Mouse (Mus musculus) midbrain, postnatal 0 days (tissue): ENCODE data around the gene Olfr1. TPM values are rescaled to one million over a fixed set of nuclear protein-coding genes. Genes with fewer than 3 reads are reported as not detected.

Experiments used
- ATAC-seq: fragments of 200-750 bp; cut with Nextera tagmentation; 2 replicates; pipeline ENCODE4 v1.8.0; 2017; ENCODE audit warnings: moderate number of reproducible peaks, mild to moderate bottlenecking, moderate TSS enrichment, moderate library complexity; ENCODE audit not compliant: low FRiP score
- DNase-seq: peaks from one replicate; pipeline ENCODE4 v3.0.0-alpha.2; 2015; ENCODE audit warnings: low spot score
- H3K27ac ChIP-seq: fragments of 300-500 bp; sonication (generic); 2 replicates; pipeline ENCODE4 v1.5.1; 2014; ENCODE audit warnings: low read depth, mild to moderate bottlenecking, low read length, mixed read lengths
- H3K27me3 ChIP-seq: fragments of 300-500 bp; sonication (generic); 2 replicates; pipeline ENCODE4 v1.6.1; 2014; ENCODE audit warnings: low read length, control low read depth, mixed read lengths; ENCODE audit not compliant: insufficient read depth
- H3K36me3 ChIP-seq: fragments of 300-500 bp; sonication (generic); 2 replicates; pipeline ENCODE4 v1.6.1; 2014; ENCODE audit warnings: low read length, control low read depth, mixed read lengths; ENCODE audit not compliant: insufficient read depth
- H3K4me1 ChIP-seq: fragments of 300-500 bp; sonication (generic); 2 replicates; pipeline ENCODE4 v1.6.1; 2014; ENCODE audit warnings: mild to moderate bottlenecking, control low read depth, antibody characterized with exemption, low read length, mixed read lengths; ENCODE audit not compliant: insufficient read depth
- H3K4me2 ChIP-seq: fragments of 300-500 bp; sonication (generic); 2 replicates; pipeline ENCODE4 v1.6.1; 2014; ENCODE audit warnings: low read depth, mild to moderate bottlenecking, low read length, mixed read lengths; ENCODE audit not compliant: poor library complexity, severe bottlenecking
- H3K4me3 ChIP-seq: fragments of 300-500 bp; sonication (generic); 2 replicates; pipeline ENCODE4 v1.5.1; 2014; ENCODE audit warnings: low read depth, mild to moderate bottlenecking, low read length, moderate library complexity
- H3K9ac ChIP-seq: fragments of 300-500 bp; sonication (generic); replicated peaks from 2 replicates; pipeline ENCODE4 v1.6.1; 2014; ENCODE audit warnings: mild to moderate bottlenecking, low read length, moderate library complexity, mixed read lengths; ENCODE audit not compliant: poor library complexity, severe bottlenecking
- H3K9me3 ChIP-seq: fragments of 300-500 bp; sonication (generic); 2 replicates; pipeline ENCODE4 v1.6.1; 2016; ENCODE audit warnings: low read length, control low read depth
- CTCF ChIP-seq: IDR thresholded peaks from 2 replicates; pipeline ENCODE4 v1.5.1; 2016; ENCODE audit warnings: antibody characterized with exemption, mild to moderate bottlenecking
- WGBS: fragments of 180-500 bp; shearing (Covaris S2); extraction: QIAGEN DNeasy Blood & Tissue Kit; methylation state at CpG from one replicate; pipeline ENCODE4 v1.1.7; 2014; 5-methylcytosine and 5-hydroxymethylcytosine counted together
- polyA plus RNA-seq: library from polyadenylated mRNA; unstranded; fragments of >200 nt; fragmentation: Nextera tagmentation; extraction: Ambion mirVana; gene quantifications from 2 replicates; pipeline ENCODE4 v1.2.1, GENCODE M21; 2015
- total RNA-seq: library from RNA; depleted of rRNA; stranded (reverse); fragments of >200 nt; gene quantifications from 2 replicates; pipeline ENCODE4 v1.2.3, GENCODE M21; 2014; rRNA removed

Gene Olfr1
- total RNA-seq (not detected in 2 replicates), polyA plus RNA-seq (not detected in 2 replicates)

- ATAC-seq (no peak), DNase-seq (no peak)
- Histone ChIP-seq H3K9me3 (0 out of 2 replicates have a peak, but pooled peaks cover 2% of the 10 kb centered on the region), H3K4me1 (no peaks in the 10 kb centered on the region), H3K4me3 (no peak within 1 kb of the TSS), H3K27ac (no peak within 1 kb of the TSS), H3K36me3 (no peaks in the 10 kb centered on the region), H3K9ac (no peak within 1 kb of the TSS), H3K4me2 (no peak within 1 kb of the TSS), H3K27me3 (no peaks in the 10 kb centered on the region)
- no peak for TF ChIP-seq CTCF
Observed at GRCm38 (mm10) chr11:73399514-73399913, at the start of gene Olfr1. Olfr1 (minus strand) TSS chr11:73399614.

GRCm38 (mm10) chr11:73428377-73428776, 29.0 kb upstream of the Olfr1 start, which contains the start of gene Olfr378:
Olfr378 (minus strand) TSS chr11:73428477.
- H3K4me1 ChIP-seq: no peaks in the 10 kb centered on the region
- WGBS: 98% methylated on average over 1 of the region's 1 CpGs
- DNase-seq: no peak

GRCm38 (mm10) chr11:73395374-73395773, 4.0 kb downstream of the Olfr1 start:
- TF ChIP-seq CTCF: no peak
- 76% methylated on average over 4 of the region's 4 CpGs for WGBS
- H3K36me3 ChIP-seq: no peaks in the 10 kb centered on the region

More at GRCm38 (mm10) chr11:73428377-73428776, 29.0 kb upstream of the Olfr1 start, which contains the start of gene Olfr378:
- Histone ChIP-seq H3K36me3 (no peaks in the 10 kb centered on the region), H3K27me3 (no peaks in the 10 kb centered on the region), H3K9me3 (peaks cover 11% of the 10 kb centered on the region), H3K27ac (no peak within 1 kb of the TSS), H3K4me2 (no peak within 1 kb of the TSS), H3K4me3 (no peak within 1 kb of the TSS), H3K9ac (no peak within 1 kb of the TSS)
- ATAC-seq: no peak
- no peak for TF ChIP-seq CTCF

GRCm38 (mm10) chr11:73370946-73371345, 28.5 kb downstream of the Olfr1 start, which contains the start of gene Olfr376:
Olfr376 (plus strand) TSS chr11:73371246.
- no peak for TF ChIP-seq CTCF
- DNase-seq (no peak), ATAC-seq (no peak)
- no peak within 1 kb of the TSS for H3K27ac ChIP-seq
- no peaks in the 10 kb centered on the region for H3K36me3 ChIP-seq
- H3K9me3 ChIP-seq: no peaks in the 10 kb centered on the region
- no peak within 1 kb of the TSS for H3K4me2 ChIP-seq
- H3K27me3 ChIP-seq: no peaks in the 10 kb centered on the region
- no peak within 1 kb of the TSS for H3K9ac ChIP-seq
- 92% methylated on average over 2 of the region's 2 CpGs for WGBS
- no peaks in the 10 kb centered on the region for H3K4me1 ChIP-seq
- H3K4me3 ChIP-seq: no peak within 1 kb of the TSS

More at GRCm38 (mm10) chr11:73395374-73395773, 4.0 kb downstream of the Olfr1 start:
- 0 out of 2 replicates have a peak, but pooled peaks cover under 1% of the 10 kb centered on the region for H3K9me3 ChIP-seq
- no peak overlapping the region for H3K4me2 ChIP-seq
- no peaks in the 10 kb centered on the region for H3K4me1 ChIP-seq
- no peak overlapping the region for H3K9ac ChIP-seq
- H3K27me3 ChIP-seq: no peaks in the 10 kb centered on the region
- no peak overlapping the region for H3K4me3 ChIP-seq
- ATAC-seq (no peak), DNase-seq (no peak)
- no peak overlapping the region for H3K27ac ChIP-seq

GRCm38 (mm10) chr11:73350483-73350882, 48.9 kb downstream of the Olfr1 start, which contains the start of gene Olfr20:
Olfr20 (plus strand) TSS chr11:73350783.
- H3K27me3 ChIP-seq: no peaks in the 10 kb centered on the region
- DNase-seq (no peak), ATAC-seq (no peak)
- H3K27ac ChIP-seq: no peak within 1 kb of the TSS
- TF ChIP-seq CTCF: no peak
- H3K4me2 ChIP-seq: no peak within 1 kb of the TSS
- no peaks in the 10 kb centered on the region for H3K4me1 ChIP-seq
- no peaks in the 10 kb centered on the region for H3K36me3 ChIP-seq
- 45% methylated on average over 3 of the region's 3 CpGs for WGBS
- H3K4me3 ChIP-seq: no peak within 1 kb of the TSS
- H3K9me3 ChIP-seq: no peaks in the 10 kb centered on the region
- H3K9ac ChIP-seq: no peak within 1 kb of the TSS

Other genes with a start within 250 kb of the Olfr1 start
- 1.1 TPM in 1 of 2 replicates, not detected in the other for gene P2rx5, start 239.2 kb downstream of the Olfr1 start, total RNA-seq
- gene P2rx5, start 239.2 kb downstream of the Olfr1 start, polyA plus RNA-seq: 0.28 and 0.50 TPM in 2 replicates
- gene Emc6, start 222.6 kb downstream of the Olfr1 start, total RNA-seq: 141 and 143 TPM in 2 replicates
- 169 and 182 TPM in 2 replicates for gene Emc6, start 222.6 kb downstream of the Olfr1 start, polyA plus RNA-seq
- 43.8 and 55.6 TPM in 2 replicates for gene Tax1bp3, start 222.5 kb downstream of the Olfr1 start, total RNA-seq
- 91.0 and 100 TPM in 2 replicates for gene Tax1bp3, start 222.5 kb downstream of the Olfr1 start, polyA plus RNA-seq
- gene Ctns, start 200.6 kb downstream of the Olfr1 start, total RNA-seq: 21.5 and 22.9 TPM in 2 replicates
- 13.0 and 13.3 TPM in 2 replicates for gene Ctns, start 200.6 kb downstream of the Olfr1 start, polyA plus RNA-seq
- 2.2 and 2.7 TPM in 2 replicates for gene Shpk, start 200.2 kb downstream of the Olfr1 start, total RNA-seq
- 2.2 and 2.3 TPM in 2 replicates for gene Shpk, start 200.2 kb downstream of the Olfr1 start, polyA plus RNA-seq
- 0.33 and 0.42 TPM in 2 replicates for gene Trpv1, start 165.3 kb downstream of the Olfr1 start, total RNA-seq
- gene Trpv1, start 165.3 kb downstream of the Olfr1 start, polyA plus RNA-seq: 0.31 and 0.47 TPM in 2 replicates
- gene Trpv3, start 132.2 kb downstream of the Olfr1 start, total RNA-seq: 0.27 and 0.66 TPM in 2 replicates
- 0.20 and 0.31 TPM in 2 replicates for gene Trpv3, start 132.2 kb downstream of the Olfr1 start, polyA plus RNA-seq
- 3.0 and 3.9 TPM in 2 replicates for gene Aspa, start 70.0 kb downstream of the Olfr1 start, total RNA-seq
- gene Aspa, start 70.0 kb downstream of the Olfr1 start, polyA plus RNA-seq: 4.2 and 5.0 TPM in 2 replicates
- not detected in 2 replicates for gene Gm49340, start 69.9 kb downstream of the Olfr1 start, total RNA-seq
- gene Gm49340, start 69.9 kb downstream of the Olfr1 start, polyA plus RNA-seq: not detected in 2 replicates
- not detected in 2 replicates for gene Spata22, start 69.9 kb downstream of the Olfr1 start, total RNA-seq
- gene Spata22, start 69.9 kb downstream of the Olfr1 start, polyA plus RNA-seq: 0.16 and 0.31 TPM in 2 replicates
- not detected in 2 replicates for gene Olfr20, start 48.8 kb downstream of the Olfr1 start, total RNA-seq
- not detected in 2 replicates for gene Olfr20, start 48.8 kb downstream of the Olfr1 start, polyA plus RNA-seq
- not detected in 2 replicates for gene Olfr376, start 28.4 kb downstream of the Olfr1 start, total RNA-seq
- gene Olfr376, start 28.4 kb downstream of the Olfr1 start, polyA plus RNA-seq: not detected in 2 replicates
- not detected in 2 replicates for gene Olfr378, start 28.9 kb upstream of the Olfr1 start, total RNA-seq
- gene Olfr378, start 28.9 kb upstream of the Olfr1 start, polyA plus RNA-seq: not detected in 2 replicates
- gene Olfr380, start 57.9 kb upstream of the Olfr1 start, total RNA-seq: not detected in 2 replicates
- gene Olfr380, start 57.9 kb upstream of the Olfr1 start, polyA plus RNA-seq: not detected in 2 replicates
- not detected in 2 replicates for gene Olfr381, start 92.0 kb upstream of the Olfr1 start, total RNA-seq
- not detected in 2 replicates for gene Olfr381, start 92.0 kb upstream of the Olfr1 start, polyA plus RNA-seq
- not detected in 2 replicates for gene Olfr382, start 117.6 kb upstream of the Olfr1 start, total RNA-seq
- gene Olfr382, start 117.6 kb upstream of the Olfr1 start, polyA plus RNA-seq: not detected in 2 replicates
- not detected in 2 replicates for gene Olfr385, start 193.4 kb upstream of the Olfr1 start, total RNA-seq
- not detected in 2 replicates for gene Olfr385, start 193.4 kb upstream of the Olfr1 start, polyA plus RNA-seq
- gene Olfr384, start 199.0 kb upstream of the Olfr1 start, total RNA-seq: not detected in 2 replicates
- not detected in 2 replicates for gene Olfr384, start 199.0 kb upstream of the Olfr1 start, polyA plus RNA-seq